Mouse (Mus musculus) right cerebral cortex, postnatal 36 days (tissue): ENCODE results near the gene Trpc1.

Source experiments
- DNase-seq, 2 experiments: peaks; one replicate each; pipeline ENCODE4 v3.0.0; 2022; ENCODE audit warnings: low spot score in 2 of 2, mixed read lengths in 1 of 2

Gene Trpc1

GRCm38 (mm10) chr9:95697808-95698207, 52.4 kb downstream of the Trpc1 start:
- DNase-seq = no peak

- DNase-seq = no peak
These were observed 53.6 kb downstream of the Trpc1 start for GRCm38 (mm10) chr9:95696581-95696980.

GRCm38 (mm10) chr9:95695023-95695422, 55.2 kb downstream of the Trpc1 start:
- no peak for DNase-seq

- DNase-seq = no peak
These were observed 55.6 kb downstream of the Trpc1 start for GRCm38 (mm10) chr9:95694526-95694925.

GRCm38 (mm10) chr9:95693528-95694100, 56.6 kb downstream of the Trpc1 start:
- DNase-seq = no peak

- DNase-seq = no peak
These were observed 57.4 kb downstream of the Trpc1 start for GRCm38 (mm10) chr9:95692823-95693222.

- DNase-seq = no peak
These were observed 62.1 kb downstream of the Trpc1 start for GRCm38 (mm10) chr9:95688064-95688463.

- no peak for DNase-seq
These were observed 64.3 kb downstream of the Trpc1 start for GRCm38 (mm10) chr9:95685660-95686440.

- no peak for DNase-seq
These were observed 69.5 kb downstream of the Trpc1 start for GRCm38 (mm10) chr9:95680691-95681090.

- DNase-seq = no peak
These were observed 70.2 kb downstream of the Trpc1 start for GRCm38 (mm10) chr9:95679966-95680365.

- DNase-seq = no peak
These were observed 74.2 kb downstream of the Trpc1 start for GRCm38 (mm10) chr9:95676021-95676420.

- DNase-seq = peak in 1 of 2 experiments; percentile 20
These were observed 75.0 kb downstream of the Trpc1 start for GRCm38 (mm10) chr9:95675064-95675699.

- no peak for DNase-seq
These were observed 77.4 kb downstream of the Trpc1 start for GRCm38 (mm10) chr9:95672760-95673159.

GRCm38 (mm10) chr9:95672331-95672730, 77.8 kb downstream of the Trpc1 start:
- no peak for DNase-seq

- DNase-seq = no peak
These were observed 81.9 kb downstream of the Trpc1 start for GRCm38 (mm10) chr9:95668306-95668705.

- peak; percentile 24 to 30 for DNase-seq
These were observed 82.3 kb downstream of the Trpc1 start for GRCm38 (mm10) chr9:95667836-95668235.

GRCm38 (mm10) chr9:95665835-95666234, 84.3 kb downstream of the Trpc1 start:
- DNase-seq = no peak

GRCm38 (mm10) chr9:95664290-95664989, 85.7 kb downstream of the Trpc1 start:
- peak; percentile 18 to 20 for DNase-seq

GRCm38 (mm10) chr9:95657941-95658340, 92.2 kb downstream of the Trpc1 start:
- DNase-seq = no peak
